Mouse (Mus musculus) embryonic stem cell, embryonic (primary cell): ENCODE measurements around the gene Tkt.

ENCODE experiments used
- CTCF ChIA-PET, 4 experiments: fragments of 300-600 bp in 2 of 4; fragments of 350-600 bp in 2 of 4; sonication (Branson Sonifier 250); formaldehyde crosslinking; loops; one replicate each; lab custom pipeline; 2022; ENCODE audit warnings: inconsistent platforms in 2 of 4; lab: Charles Lee
- POLR2A ChIA-PET, 4 experiments: fragments of 300-600 bp in 2 of 4; fragments of 350-600 bp in 2 of 4; sonication (Branson Sonifier 250); formaldehyde crosslinking; loops; one replicate each; lab custom pipeline; 2022; ENCODE audit warnings: antibody characterized with exemption in 4 of 4, inconsistent platforms in 1 of 4; lab: Charles Lee

Gene Tkt

DNA sequence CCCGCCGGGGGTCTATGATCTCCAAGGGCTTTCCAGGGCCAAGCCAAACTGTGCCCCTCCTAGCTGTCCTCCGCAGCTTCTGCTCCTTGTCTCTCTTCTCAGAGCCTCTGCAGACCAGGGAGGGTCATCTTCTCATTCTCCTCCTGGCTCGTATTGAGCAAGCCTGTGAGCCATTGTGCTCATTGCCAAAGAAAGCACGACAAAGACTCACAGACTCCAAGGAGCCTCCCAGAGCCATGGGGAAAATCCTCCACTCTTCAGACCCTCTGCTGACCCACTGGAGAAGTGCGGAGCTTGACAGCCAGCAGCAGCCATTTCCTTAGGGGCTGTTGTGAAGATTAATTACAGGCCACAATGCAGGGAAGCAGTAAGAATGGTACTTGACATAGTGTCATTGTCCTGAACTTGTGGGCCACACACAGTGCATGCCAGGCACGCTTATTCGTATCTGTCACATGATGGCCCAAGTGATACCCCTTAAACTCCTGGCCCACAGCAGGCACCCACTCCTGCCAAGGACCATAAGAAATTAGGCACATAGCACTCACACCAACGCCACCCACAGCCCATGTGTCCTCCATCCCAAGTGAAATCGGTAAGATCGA is 42.0 kb downstream of the Tkt start:
- POLR2A ChIA-PET = interaction anchor here in 3 of 4 experiments (0.6 to 2.0 kb wide), 11 partner anchors 10 to 537 kb away, joined by 3 to 6 read pairs (median 4); partner anchors contain the start of gene Prkcd (in 1 of the 3)
- CTCF ChIA-PET = interaction anchor here (0.6 to 4.1 kb wide), 6 partner anchors 15 to 134 kb away, joined by 3 to 27 read pairs (median 10); no protein-coding TSS in a partner anchor

DNA sequence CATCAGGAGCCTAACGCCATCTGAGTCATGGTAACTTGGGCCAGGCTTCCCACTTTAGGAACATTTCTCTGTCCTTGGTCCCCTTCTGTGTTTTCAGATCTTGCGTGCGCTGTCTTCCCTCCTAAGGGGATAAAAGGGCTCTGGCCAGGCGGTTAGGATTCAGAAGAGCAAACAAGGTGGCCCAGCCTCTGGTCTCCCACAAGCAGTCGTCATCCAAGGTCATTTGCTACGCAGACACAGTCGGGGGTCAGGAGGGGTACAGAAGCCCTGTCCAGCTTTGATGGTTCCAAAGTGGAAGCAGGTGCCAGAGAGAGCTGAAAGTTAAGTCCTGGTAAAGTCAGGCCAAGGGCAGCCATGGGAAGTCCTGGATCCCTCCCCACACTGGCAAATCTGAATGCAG is 42.8 kb downstream of the Tkt start:
- CTCF ChIA-PET = interaction anchor here in 3 of 4 experiments (0.6 to 4.1 kb wide), 8 partner anchors 11 to 286 kb away, joined by 3 to 27 read pairs (median 6); no protein-coding TSS in a partner anchor
- POLR2A ChIA-PET = interaction anchor here in 1 of 4 experiments (0.6 to 2.0 kb wide), 4 partner anchors 16 to 538 kb away, joined by 3 to 6 read pairs (median 4); no protein-coding TSS in a partner anchor

DNA sequence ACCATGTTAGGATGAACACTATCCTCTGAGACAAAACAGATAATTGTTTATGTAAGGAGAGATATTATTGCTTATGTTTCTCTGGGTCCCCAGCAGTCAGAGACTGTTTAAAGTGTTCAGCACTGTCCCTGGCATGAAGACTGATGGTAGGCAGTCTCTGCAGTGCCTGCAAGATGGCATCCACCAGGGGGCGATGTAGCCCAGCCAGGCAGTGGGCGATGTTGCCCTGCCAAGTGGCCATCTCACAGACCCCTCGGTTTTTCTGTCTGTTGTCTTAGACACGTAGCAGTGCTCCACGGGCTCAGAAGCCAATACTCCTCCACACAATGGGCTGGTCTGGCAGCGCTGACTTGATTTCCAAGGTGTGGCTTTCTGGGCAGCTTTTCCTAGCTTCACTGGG is 43.3 kb downstream of the Tkt start:
- ChIA-PET CTCF (interaction anchor here in 3 of 4 experiments (0.6 to 4.1 kb wide), 11 partner anchors 12 to 276 kb away, joined by 3 to 27 read pairs (median 5); no protein-coding TSS in a partner anchor), POLR2A (interaction anchor here in 3 of 4 experiments (0.7 to 2.0 kb wide), 8 partner anchors 11 to 80 kb away, joined by 3 to 6 read pairs (median 4); no protein-coding TSS in a partner anchor)

DNA sequence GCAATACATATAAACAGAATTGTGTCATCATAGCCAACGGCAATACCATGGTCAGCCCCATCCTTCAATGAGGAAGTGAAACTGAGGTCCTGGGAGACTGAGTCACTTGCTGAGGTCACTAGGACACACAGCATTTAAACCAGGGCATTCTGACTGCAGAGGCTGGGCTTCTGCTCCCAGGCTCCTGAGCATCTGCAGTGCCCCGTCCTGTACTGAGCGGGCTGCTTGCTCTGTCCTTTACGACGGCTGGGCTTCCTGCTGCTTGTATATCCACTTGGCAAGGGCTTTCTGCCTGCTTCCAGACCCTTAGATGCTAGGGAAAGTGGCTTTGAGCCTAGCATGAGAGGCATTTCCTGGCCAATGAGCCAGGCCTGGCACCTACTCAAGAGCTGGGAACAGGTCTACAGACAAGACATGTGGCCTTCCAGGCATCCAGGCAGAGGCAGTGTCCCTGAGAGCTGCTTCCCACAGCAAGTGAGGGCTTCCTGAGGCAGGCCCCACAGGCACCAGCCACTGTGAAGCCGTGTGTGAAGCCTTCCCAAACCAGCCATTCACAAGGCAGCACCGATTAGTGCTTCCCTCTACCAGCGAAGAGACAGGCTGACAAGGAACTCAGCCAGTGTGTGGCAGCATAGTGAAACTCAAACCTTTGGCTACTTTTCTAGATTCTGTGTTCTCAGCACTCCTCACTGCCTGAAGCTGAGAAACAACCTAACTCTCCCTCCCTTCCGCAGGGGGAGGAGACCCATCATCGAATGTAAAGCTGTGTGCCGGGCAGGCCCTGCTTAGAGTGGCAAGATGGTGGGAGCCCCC is 45.3 kb downstream of the Tkt start:
- CTCF ChIA-PET = interaction anchor here in 3 of 4 experiments (0.5 to 1.9 kb wide), 9 partner anchors 9 to 274 kb away, joined by 3 to 14 read pairs (median 5); no protein-coding TSS in a partner anchor
- POLR2A ChIA-PET = interaction anchor here in 3 of 4 experiments (0.6 to 2.0 kb wide), 18 partner anchors 9 to 79 kb away, joined by 3 to 12 read pairs (median 4); partner anchors contain the start of gene Prkcd (in 1 of the 3)

GRCm38 (mm10) chr14:30594092-30594695 is 46.0 kb downstream of the Tkt start:
- CTCF ChIA-PET = interaction anchor here (0.7 to 1.9 kb wide), 12 partner anchors 10 to 273 kb away, joined by 3 to 14 read pairs (median 4); no protein-coding TSS in a partner anchor
- POLR2A ChIA-PET = interaction anchor here in 3 of 4 experiments (0.6 to 2.0 kb wide), 21 partner anchors 9 to 81 kb away, joined by 3 to 12 read pairs (median 4); partner anchors contain the start of gene Prkcd (in 1 of the 3)

DNA sequence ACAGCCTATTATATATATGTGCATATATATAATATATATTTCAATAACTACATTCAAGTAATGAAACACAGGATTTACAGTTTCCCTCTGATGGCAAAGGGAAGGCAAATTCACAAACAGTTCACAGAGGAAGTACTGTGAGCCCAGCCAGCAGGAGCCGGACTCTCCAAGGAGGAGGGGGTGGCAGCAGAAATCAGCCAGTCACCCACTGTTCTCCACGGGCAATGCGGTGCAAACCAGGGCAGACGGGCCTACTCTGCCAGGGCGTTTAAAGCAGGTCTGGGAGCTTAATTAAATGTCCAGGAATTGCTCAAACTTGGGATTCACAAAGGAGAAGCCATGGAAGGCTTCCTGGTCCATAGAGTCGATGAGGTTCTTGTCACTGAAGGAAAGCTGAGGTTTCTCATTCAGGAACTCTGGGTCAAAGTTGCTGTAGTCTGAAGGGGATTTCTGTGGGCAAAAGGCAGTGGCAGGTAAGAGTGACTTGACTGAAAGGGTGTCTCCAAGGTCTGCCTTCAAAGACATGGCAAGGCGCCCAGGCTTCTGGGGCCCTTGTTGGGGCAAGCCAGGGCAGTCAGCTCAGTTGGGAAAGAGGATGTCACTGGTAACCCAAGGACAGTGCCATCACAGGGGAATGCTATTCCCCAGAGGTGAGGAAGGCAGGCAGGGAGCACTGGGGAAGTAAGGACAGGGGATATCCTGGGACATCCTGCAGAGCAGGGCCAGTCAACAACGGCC is 47.6 kb downstream of the Tkt start:
- ChIA-PET POLR2A (interaction anchor here in 2 of 4 experiments (0.6 to 1.6 kb wide), 3 partner anchors 13 to 28 kb away, joined by 3 to 5 read pairs (median 4); no protein-coding TSS in a partner anchor), CTCF (interaction anchor here in 3 of 4 experiments (0.6 to 1.8 kb wide), 4 partner anchors 11 to 621 kb away, joined by 4 to 5 read pairs (median 4); no protein-coding TSS in a partner anchor)

- ChIA-PET CTCF (interaction anchor here in 3 of 4 experiments (0.6 to 1.8 kb wide), 3 partner anchors 16 to 622 kb away, joined by 4 to 9 read pairs (median 4); no protein-coding TSS in a partner anchor), POLR2A (interaction anchor here in 2 of 4 experiments (0.6 to 2.3 kb wide), 5 partner anchors 13 to 58 kb away, joined by 3 to 9 read pairs (median 4); partner anchors contain the start of gene Prkcd (in 1 of the 2))
Observed at GRCm38 (mm10) chr14:30596407-30596806, 48.2 kb downstream of the Tkt start.

DNA sequence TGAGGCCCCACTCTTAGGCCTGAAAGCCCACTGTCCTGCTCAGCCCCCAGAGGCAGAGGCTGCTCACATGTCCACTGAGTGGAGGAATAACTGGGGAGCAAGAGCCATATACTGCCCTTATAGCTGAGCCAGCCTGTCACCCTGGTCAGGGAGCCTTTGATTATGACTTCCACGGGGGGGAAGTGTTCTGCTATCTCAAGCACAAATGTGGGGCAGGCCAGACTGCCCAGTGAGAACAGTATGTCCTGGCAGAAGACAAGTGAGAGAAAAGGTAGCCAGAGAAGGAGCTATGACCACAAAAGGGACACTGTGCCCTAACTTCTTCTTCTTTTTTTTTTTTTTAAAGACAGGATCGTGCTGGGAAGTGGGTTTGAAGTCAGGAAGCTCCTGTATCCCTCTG is 49.0 kb downstream of the Tkt start:
- CTCF ChIA-PET = interaction anchor here in 2 of 4 experiments (0.6 to 1.8 kb wide), 3 partner anchors 18 to 876 kb away, joined by 3 to 16 read pairs (median 9); no protein-coding TSS in a partner anchor
- POLR2A ChIA-PET = interaction anchor here in 2 of 4 experiments (0.6 to 2.3 kb wide), 7 partner anchors 14 to 59 kb away, joined by 3 to 9 read pairs (median 3); partner anchors contain the start of gene Prkcd (in 1 of the 2)

DNA sequence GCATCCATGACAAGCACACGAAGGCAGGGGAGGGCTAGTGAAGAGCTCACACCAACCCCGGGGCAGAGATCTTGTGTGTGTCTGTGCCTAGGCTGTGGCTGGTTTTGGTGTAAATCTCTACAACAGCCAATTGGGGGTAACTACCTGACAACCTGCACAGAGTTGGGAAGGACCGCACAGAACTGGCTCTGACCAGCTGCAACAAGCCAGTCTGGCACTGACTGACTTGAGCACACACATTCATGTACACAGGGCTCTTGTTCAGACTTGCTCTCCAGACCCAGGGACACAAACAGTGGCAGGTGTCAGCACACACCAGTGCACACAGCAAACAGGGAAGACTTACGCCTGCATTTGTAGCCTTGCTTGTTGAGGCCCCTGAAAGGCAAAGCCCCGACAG is 58.7 kb downstream of the Tkt start:
- CTCF ChIA-PET = interaction anchor here in 2 of 4 experiments (0.6 to 1.2 kb wide), 6 partner anchors 10 to 24 kb away, joined by 3 to 8 read pairs (median 4); no protein-coding TSS in a partner anchor
- POLR2A ChIA-PET = interaction anchor here (0.6 to 7.7 kb wide), 25 partner anchors 9 to 634 kb away, joined by 3 to 58 read pairs (median 5); partner anchors contain the start of genes Prkcd (in 3 of the 4) and Rft1 (in 3 of the 4)

- ChIA-PET POLR2A (interaction anchor here in 3 of 4 experiments (0.9 to 7.7 kb wide), 14 partner anchors 9 to 78 kb away, joined by 3 to 58 read pairs (median 5); partner anchors contain the start of gene Prkcd (in 3 of the 3)), CTCF (no interaction called here)
Observed at GRCm38 (mm10) chr14:30607696-30608095, 59.5 kb downstream of the Tkt start.

DNA sequence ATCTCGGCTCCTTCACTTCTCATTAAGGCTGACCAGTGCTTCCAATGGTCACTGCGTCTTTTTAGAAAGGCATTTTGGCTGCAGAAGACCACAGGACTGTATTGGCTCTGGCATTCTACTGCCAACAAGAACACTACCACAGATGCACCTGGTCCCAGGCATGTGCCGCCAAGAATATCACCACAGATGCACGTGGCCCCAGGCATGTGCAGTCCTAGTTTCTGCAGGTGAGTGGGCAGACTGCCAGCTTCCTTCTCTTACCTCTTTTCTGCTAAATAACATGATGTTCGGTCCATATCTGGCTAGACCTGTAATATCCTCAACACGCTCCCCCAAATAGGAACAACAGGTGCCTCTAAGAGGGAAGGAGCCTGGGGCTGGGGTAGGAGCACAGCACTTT is 60.0 kb downstream of the Tkt start:
- CTCF ChIA-PET = no interaction called here
- POLR2A ChIA-PET = interaction anchor here in 2 of 4 experiments (1.5 to 7.7 kb wide), 6 partner anchors 11 to 18 kb away, joined by 5 to 58 read pairs (median 8); partner anchors contain the start of gene Prkcd (in 2 of the 2)

DNA sequence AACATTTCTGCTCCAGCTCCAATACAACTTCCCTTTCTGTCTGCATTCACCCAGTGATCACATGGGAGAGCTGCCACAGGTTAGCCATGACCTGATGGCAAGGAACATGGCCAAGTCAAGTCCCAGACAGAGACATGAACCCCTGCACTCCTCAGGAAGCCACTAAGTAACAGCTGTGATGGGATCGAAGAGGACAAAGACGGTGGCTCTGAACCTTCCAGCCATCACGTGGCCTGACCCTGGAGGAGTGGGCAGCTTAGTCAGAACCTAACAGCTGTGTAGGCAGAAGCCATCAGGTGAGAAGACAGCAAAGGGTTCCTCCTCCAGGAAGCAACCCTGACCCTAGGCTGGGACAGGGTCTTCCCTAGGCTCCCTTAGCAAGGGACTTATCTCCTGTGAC is 61.3 kb downstream of the Tkt start:
- ChIA-PET POLR2A (interaction anchor here in 2 of 4 experiments (0.6 to 7.7 kb wide), 14 partner anchors 10 to 958 kb away, joined by 3 to 58 read pairs (median 5); partner anchors contain the start of genes Prkcd (in 2 of the 2) and Tkt (in 1 of the 2)), CTCF (interaction anchor here in 1 of 4 experiments (0.8 to 1.5 kb wide), 4 partner anchors 15 to 598 kb away, joined by 3 to 5 read pairs (median 3); no protein-coding TSS in a partner anchor)

- CTCF ChIA-PET = interaction anchor here in 2 of 4 experiments (0.6 to 2.2 kb wide), 5 partner anchors 12 to 1477 kb away, joined by 3 to 9 read pairs (median 7); no protein-coding TSS in a partner anchor
- POLR2A ChIA-PET = interaction anchor here in 2 of 4 experiments (0.8 to 7.7 kb wide), 12 partner anchors 9 to 59 kb away, joined by 3 to 58 read pairs (median 4); partner anchors contain the start of genes Prkcd (in 2 of the 2) and Rft1 (in 1 of the 2)
Observed at GRCm38 (mm10) chr14:30610304-30610703, 62.1 kb downstream of the Tkt start.

DNA sequence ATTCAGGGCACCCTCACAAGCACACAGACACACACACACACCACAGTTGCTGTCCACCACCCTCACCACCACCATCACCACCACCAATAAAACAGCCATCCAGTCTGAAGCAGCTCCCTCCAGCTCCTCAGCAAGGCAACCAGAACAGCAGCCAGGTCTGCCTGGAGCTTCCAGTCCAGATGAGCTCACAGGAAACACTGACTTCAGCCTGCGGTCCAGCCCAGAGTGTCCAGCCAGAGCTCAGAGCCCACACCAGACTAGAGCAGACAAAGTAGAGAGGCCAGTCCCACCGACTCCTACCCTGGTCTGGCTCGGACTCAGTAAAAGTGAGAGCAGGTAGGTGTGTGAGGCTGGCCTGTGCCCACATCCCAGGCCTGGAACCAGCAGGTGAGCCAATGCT is 62.8 kb downstream of the Tkt start:
- ChIA-PET CTCF (interaction anchor here in 3 of 4 experiments (0.6 to 3.0 kb wide), 7 partner anchors 10 to 1477 kb away, joined by 5 to 16 read pairs (median 7); partner anchors contain the start of gene Prkcd (in 1 of the 3)), POLR2A (interaction anchor here in 2 of 4 experiments (0.9 to 7.7 kb wide), 11 partner anchors 8 to 58 kb away, joined by 3 to 58 read pairs (median 5); partner anchors contain the start of genes Prkcd (in 2 of the 2) and Rft1 (in 1 of the 2))

DNA sequence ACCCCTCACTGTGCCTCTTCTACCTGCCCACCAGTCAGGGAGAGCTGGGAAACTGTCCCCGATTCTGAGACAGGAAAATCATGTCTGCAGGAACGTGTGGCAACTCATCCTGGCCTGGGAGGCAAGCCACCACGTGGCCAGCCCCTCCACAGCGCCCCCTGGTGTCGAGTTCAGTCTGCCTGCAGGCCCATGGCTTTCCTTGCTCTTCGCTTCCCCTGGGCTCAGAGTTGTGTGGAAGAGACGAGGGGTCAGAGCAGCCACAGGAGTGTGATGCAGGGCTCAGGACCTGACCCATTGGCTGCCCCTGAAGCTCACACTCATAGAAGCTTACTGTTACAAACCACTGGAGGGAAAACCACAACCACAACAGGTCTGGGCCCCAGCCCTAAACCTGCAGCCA is 64.4 kb downstream of the Tkt start:
- POLR2A ChIA-PET = interaction anchor here in 3 of 4 experiments (0.6 to 7.7 kb wide), 17 partner anchors 10 to 59 kb away, joined by 3 to 58 read pairs (median 4); partner anchors contain the start of genes Prkcd (in 3 of the 3) and Rft1 (in 1 of the 3)
- CTCF ChIA-PET = interaction anchor here (0.5 to 3.0 kb wide), 26 partner anchors 9 to 60 kb away, joined by 3 to 16 read pairs (median 4); partner anchors contain the start of gene Prkcd (in 3 of the 4)
